Mouse (Mus musculus): ENCODE measurements around the gene Prdx5.

DNA sequence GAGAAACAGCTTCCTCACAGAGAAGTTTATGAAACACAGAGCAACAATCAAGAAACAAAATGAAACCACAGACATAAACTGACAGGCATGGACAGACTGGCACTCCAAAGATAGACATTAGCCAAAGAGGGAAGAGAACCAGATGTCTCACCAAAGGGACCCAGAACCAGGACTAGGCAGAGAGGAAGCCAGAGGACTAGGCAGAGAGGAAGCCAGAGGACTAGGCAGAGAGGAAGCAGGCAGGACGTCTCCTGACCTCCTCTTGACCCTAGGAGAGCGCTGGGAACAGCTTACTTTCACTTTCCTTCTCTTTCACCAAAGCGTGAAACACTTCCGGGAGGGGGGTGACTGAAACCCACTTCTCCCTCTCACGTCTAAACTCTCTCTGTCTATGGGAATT lies 40.6 kb downstream of the Prdx5 start:
- no peak for TF ChIP-seq ZNF384 (IDR thresholded peaks at IDR 0.05; ENCODE audit: low read depth, low read length)
- no peak for TF ChIP-seq MAFK (IDR thresholded peaks at IDR 0.05; ENCODE audit: insufficient read depth, low read depth, low read length)
- TF ChIP-seq CHD2 (IDR thresholded peaks at IDR 0.05; ENCODE audit: low read depth, low read length) = no peak
- no peak for TF ChIP-seq HCFC1 (IDR thresholded peaks at IDR 0.05; ENCODE audit: borderline replicate concordance, insufficient read depth, low read length)
